Mouse (Mus musculus): ENCODE results near the gene Ddx50.
"Not testable (repeated sequence)": the region's sequence is repeated elsewhere in the genome, so short reads cannot be mapped to it uniquely, and the experiment has no call there.

Ddx50 gene

DNA sequence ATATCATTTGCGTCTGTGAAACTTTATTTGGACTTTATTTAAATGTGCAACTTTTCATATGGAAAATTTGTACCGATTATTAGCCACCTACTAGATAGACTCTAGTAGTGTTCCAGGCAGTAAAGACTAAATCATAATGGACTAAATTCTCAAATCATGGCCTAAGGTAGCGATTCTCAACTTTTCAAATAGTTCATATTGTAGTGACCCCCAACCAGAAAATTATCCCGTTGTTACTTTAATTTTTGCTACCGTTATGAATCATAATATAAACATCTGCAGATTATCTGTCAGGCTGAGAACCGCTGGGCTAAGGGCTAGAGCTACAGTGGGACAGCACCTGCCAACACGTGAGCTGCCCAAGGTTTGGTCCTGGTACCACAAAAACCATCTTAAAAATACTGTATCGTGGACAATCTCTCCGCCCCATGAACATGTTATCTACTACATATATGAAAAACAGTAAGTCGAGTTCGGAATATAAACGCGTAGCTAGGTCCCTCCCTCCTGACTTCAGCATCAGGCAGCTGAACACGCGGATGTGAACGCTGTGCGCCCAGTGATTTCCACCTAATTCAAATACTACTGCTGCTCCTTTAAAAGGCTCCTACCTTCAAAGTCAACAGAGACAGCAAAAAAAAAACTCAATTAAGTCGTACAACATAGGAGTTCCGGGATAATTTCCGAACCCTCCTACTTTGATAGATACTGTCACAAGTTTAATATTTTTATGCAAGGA lies 49.8 kb downstream of the Ddx50 start:
- DNase-seq (ENCODE audit: low spot score), result no peak

DNA sequence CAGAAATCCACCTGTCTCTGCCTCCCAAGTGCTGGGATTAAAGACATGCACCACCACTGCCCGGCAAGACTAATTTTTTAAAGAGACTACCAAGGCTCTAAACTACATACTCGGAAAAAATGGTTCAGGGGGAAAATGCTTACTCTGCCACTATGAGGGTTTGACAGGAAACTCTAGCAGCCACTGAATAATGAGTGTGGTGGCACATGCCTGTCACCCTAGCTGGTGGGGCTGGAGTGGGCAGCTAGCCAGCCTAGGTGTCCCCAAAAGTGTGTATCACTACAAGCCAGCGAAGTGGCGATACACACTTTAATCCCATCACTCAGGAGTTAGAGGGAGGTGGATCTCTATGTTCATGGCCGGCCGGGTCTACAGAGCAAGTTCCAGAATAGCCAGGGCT lies 51.0 kb downstream of the Ddx50 start:
- no peak for DNase-seq (ENCODE audit: low spot score)

DNA sequence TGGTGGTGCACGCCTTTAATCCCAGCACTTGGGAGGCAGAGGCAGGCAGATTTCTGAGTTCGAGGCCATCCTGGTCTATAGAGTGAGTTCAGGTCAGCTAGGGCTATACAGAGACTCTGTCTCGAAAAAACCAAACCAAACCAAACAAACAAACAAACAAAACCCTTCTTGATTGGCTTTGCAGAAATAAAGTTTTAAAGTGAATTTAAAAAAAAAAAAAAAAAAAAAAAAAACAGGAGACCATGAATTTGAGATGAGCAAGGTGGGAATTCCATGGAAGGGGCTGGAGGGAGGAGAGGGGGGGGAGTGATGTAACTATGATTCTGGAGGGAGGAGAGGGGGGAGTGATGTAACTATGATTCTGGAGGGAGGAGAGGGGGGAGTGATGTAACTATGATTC lies 51.7 kb downstream of the Ddx50 start:
- DNase-seq (ENCODE audit: low spot score), result not testable (repeated sequence)

DNA sequence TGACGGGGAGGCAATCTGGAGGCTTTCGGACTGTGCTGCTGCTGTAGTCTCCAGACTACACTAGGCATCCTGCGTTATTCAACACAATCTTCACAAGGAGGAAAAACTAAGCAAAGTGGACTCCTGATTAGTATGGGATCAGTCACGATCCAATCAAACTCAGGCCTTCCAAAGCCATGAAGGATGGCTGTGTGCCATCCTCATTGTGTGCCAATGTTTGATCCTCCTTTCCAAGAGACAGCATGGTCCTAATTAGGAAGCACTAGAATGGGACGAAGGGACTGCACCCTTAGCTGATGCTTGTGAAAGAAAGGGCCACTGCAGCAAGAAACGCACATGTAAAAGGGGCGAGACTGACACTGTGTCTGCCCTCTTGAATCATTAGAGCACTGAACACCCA lies 58.5 kb downstream of the Ddx50 start:
- DNase-seq (ENCODE audit: low spot score), result no peak

DNA sequence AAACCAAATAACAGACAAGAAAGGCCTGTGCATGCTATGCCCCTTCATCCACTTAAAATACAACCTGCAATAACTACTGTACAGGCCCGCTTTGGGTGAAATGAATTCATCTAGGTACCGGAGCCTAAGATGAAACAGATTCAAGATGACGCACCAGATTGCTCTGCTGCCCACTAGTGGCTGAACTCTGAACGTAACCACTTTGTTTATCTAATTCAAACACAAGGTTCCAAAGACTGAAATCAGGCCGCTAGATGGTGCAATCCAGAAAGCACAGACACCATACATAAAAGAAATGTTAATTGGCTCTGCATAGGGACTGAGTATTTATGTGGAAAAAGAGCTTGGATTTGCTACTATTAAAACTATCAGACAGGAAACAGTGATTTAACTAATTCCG lies 60.8 kb downstream of the Ddx50 start:
- peak; percentile 49 for DNase-seq (ENCODE audit: low spot score)

DNA sequence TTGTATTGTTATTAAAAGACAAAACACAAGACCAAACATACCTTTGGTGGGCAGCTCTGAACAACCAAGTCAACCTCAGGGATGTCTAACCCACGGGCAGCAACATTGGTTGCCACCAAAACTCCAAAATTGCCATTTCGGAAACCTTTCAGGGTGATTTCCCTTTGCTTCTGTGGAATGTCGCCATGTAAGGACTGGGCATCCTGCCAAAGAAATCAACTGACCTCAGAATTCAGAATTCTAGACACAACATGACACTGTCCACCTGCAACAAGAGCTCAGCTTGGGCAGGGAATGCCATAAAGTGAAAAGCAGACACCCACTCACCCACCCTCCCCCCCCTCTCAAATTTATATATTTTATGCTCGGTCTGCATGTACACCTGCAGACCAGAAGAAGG lies 62.4 kb downstream of the Ddx50 start:
- DNase-seq (ENCODE audit: low spot score), result no peak

DNA sequence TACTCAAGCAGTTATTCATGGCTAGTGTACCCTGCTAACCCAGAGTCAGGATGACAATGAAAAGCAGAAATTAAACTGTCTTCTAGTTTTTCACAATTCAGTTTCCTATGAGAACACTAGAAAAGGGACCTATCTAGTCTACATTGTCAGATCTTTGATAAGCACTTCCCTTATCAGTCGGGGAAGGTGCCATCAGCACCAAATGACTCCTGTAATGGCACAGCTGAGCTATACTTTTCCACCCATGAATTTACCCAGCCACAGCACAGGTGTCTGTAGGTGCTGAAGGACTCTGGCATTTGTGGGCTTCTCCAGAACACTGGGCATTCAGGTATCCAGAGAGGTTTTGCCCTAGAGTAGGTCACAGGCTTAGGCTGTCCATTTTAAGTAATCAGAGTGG lies 67.8 kb downstream of the Ddx50 start:
- no peak for DNase-seq (ENCODE audit: low spot score)

DNA sequence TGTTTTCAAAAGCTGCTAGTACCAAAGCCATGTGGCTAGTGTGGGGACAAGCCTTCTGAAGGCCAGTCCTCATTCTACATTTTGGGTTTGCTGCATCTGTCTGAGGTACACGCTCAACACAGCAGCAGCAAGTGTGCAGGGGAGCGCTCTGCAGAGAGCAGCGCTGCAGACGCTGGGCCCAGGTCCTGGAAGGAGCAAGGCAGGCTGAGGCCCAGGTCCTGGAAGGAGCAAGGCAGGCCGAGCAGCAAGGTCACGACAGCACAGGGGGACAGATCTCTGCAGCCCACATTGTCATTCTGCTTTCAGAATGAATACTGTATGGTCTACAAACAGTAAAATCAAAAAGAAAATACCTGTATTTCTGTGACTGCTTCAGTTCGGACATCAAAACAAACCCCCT lies 68.3 kb downstream of the Ddx50 start:
- DNase-seq (ENCODE audit: low spot score), result no peak

DNA sequence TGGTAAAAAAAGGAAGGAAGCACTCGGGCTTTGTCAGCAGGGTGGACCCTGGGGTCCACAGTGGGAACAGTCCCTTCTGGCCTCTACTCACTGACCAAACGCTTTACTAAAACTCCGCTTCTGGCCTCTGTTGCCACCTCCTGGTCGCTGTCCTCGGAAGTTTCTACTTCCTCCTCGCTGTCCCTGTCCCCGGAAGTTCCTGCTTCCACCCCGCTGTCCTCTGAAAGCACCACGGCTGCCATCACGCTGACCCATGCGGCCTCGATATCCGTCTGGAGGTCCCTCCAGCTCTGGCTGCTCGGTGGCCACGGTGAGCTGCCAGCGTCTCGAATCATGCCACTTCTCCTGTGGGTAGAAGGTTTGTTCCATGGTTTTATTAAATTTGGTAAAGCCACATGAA lies 68.8 kb downstream of the Ddx50 start:
- no peak for DNase-seq (ENCODE audit: low spot score)

DNA sequence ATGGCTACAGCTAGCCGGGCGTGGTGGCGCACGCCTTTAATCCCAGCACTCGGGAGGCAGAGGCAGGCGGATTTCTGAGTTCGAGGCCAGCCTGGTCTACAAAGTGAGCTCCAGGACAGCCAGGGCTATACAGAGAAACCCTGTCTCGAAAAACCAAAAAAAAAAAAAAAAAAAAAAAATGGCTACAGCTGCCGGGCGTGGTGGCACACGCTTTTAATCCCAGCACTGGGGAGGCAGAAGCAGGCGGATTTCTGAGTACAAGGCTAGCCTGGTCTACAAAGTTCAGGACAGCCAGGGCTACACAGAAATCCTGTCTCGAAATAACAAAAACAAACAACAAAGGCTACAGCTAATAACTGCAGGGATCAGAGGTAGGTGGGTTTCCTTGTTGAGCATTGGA lies 71.9 kb downstream of the Ddx50 start:
- DNase-seq (ENCODE audit: low spot score), result not testable (repeated sequence)

DNA sequence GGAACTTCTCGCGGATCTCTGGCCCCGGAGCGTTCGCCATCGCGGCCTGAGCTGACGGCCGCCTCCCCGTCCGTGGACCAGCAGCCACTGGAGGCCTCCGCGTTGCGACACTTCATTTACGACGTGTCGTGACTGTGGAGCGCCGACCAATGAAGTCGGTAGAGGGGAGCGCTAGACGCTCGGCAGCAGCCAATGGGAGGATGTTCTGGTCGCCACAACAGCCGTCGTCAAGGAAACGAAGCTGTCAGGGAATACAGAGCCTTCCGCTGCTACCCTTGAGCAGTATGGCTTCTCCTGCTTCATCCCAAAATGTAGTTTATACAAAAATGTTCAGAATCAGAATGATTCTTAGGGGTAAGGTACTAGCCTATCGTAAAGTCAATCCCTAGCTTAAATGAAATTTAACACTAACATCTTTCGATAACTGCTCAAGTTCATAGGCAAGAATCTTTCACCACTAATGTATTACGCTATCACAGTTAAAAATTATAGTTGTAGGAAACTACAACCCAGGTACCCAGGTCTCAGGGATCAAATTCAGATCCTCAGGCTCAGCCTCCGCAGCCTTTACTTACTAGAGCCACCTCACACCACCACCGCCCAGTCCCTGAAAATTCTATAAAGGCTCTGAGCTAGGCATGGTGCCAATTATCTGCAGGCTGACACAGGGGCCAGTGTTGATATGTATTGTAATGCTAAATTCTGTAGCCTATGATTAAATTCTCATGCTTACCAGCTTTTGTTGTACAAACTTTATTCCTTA lies 72.5 kb downstream of the Ddx50 start, which contains the start of gene Kif1bp:
Kif1bp (minus strand) TSS at position 120 of the 763 bp plus-strand sequence.
- DNase-seq (ENCODE audit: low spot score), result peak; percentile 99

DNA sequence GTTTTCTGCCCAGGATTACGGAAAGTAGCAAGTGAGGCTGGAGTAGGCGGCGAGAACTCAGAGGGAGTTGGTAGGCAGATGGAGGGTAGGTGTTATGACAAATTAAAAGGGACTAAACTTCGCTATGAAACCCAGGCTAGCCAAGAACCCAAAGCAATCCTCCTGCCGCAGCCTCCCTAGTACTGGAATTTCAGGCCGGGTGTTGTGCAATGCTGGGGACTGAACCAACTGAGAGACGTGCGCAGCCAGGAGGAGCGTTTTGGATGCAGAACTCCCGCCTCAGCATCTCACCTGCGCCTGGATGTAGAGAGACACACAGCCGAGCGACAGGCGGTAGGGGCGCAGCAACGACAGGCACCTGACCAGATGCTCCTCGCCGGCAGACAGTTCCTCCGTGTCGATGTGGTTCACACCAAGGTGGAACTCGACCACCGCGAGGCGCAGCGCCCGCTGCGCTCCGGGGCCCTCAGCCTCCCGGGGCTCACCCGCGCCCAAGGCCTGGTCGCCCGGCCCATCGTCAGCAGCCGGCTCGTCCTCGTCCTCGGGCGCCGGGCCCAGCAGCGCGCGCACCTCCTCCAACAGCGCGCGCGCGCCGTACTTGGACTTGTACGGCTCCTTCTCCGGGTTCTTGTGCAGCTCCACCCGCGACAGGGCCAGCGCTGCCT lies 73.2 kb downstream of the Ddx50 start:
- no peak for DNase-seq (ENCODE audit: low spot score)

DNA sequence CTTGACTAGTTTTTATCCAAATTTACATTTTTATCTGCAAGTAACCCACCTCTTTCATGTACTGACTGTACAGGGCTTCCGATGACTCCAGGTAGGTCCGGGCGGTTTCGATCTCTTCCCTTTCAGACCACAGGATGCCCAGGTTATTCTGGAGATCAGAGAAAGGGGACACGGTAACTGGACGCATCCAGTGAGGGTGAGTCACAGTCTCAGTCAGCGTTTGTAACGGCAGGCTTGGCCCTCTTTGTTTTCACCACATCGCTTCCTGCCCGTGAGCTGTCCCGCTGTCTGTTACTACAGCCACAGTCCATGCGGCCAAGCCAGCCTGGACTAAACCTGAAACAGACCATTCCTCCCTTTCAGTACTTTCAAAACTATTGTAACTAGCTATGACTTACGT lies 76.0 kb downstream of the Ddx50 start:
- no peak for DNase-seq (ENCODE audit: low spot score)

DNA sequence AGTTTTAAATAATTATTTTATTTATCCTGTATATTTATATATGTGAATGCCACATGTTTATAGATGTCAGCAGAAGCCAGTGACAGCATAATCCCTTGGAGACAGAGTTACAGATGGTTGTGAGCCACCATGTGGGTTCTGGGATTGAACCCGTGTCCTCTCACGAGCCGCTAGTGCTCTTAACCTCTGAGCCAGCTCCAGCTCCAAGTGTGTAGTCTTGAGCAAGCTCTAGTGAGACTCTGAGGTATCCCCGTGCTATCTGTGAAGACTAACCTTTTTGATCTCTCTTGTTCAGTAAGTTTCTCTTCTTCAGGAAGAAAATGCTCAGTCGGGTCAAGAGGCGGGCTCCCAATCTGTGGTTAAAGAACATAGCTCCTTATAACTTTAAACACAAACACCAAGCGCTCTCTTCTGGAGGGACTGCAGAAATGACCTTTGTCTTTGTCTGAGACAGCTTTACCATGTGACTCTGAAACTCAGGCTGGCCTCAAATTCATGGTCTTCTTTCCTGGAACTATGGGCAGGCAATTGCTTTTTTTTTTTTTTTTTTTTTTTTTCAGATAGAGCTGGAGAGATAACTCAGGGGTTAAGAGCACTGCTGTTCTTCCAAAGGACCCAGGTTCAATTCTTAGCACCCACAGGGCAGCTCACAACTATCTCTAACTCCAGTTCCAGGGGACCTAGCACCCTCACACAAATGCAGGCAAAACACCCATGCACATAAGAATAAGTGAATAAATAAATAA lies 80.7 kb downstream of the Ddx50 start:
- DNase-seq (ENCODE audit: low spot score), result no peak

DNA sequence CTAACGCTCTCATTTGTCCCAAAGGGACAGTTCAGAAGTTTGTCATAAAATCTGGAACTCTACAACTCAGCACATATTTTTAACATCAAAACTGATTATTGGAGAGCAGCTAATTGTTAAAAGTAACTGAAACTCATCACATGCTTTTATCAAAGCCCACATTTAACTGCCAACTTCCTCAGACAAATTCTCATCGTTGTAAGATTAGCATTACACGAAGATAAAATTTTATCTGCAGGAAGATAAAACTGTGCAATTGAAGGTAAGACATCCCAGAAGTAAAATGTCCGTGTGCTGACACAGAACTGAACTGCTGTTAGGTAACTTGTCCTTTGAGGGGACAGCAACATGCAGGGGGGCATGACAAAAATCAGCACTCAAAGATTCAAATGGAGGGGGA lies 82.2 kb downstream of the Ddx50 start:
- DNase-seq (ENCODE audit: low spot score), result no peak
